Mouse (Mus musculus) forebrain, postnatal 0 days (tissue): ENCODE data around the gene Zfp882. TPM values are rescaled to one million over a fixed set of nuclear protein-coding genes. Genes with fewer than 3 reads are reported as not detected.
"Not testable (repeated sequence)": the region's sequence is repeated elsewhere in the genome, so short reads cannot be mapped to it uniquely, and the experiment has no call there.

Experiments used
- ATAC-seq: fragments of 200-750 bp; cut with Nextera tagmentation; 2 replicates; pipeline ENCODE4 v1.8.0; 2017; ENCODE audit warnings: mild to moderate bottlenecking, moderate library complexity
- DNase-seq: peaks from one replicate; pipeline ENCODE4 v3.0.0-alpha.2; 2015
- H3K27ac ChIP-seq: fragments of 300-500 bp; sonication (generic); 2 replicates; pipeline ENCODE4 v1.5.1; 2014; ENCODE audit warnings: low read depth, mild to moderate bottlenecking, antibody characterized with exemption, low read length, moderate library complexity, mixed read lengths
- H3K27me3 ChIP-seq: fragments of 300-500 bp; sonication (generic); 2 replicates; pipeline ENCODE4 v1.6.1; 2014; ENCODE audit warnings: mild to moderate bottlenecking, low read length, mixed read lengths; ENCODE audit not compliant: insufficient read depth
- H3K36me3 ChIP-seq: fragments of 300-500 bp; sonication (generic); 2 replicates; pipeline ENCODE4 v1.6.1; 2014; ENCODE audit warnings: mild to moderate bottlenecking, moderate library complexity; ENCODE audit not compliant: insufficient read depth
- H3K4me1 ChIP-seq: fragments of 300-500 bp; sonication (generic); 2 replicates; pipeline ENCODE4 v1.6.1; 2014; ENCODE audit warnings: antibody characterized with exemption; ENCODE audit not compliant: insufficient read depth
- H3K4me2 ChIP-seq: fragments of 300-500 bp; sonication (generic); 2 replicates; pipeline ENCODE4 v1.6.1; 2014; ENCODE audit warnings: low read depth, mild to moderate bottlenecking, moderate library complexity
- H3K4me3 ChIP-seq: fragments of 300-500 bp; sonication (generic); 2 replicates; pipeline ENCODE4 v1.5.1; 2014; ENCODE audit warnings: low read depth, low read length, mixed read lengths
- H3K9ac ChIP-seq: fragments of 300-500 bp; sonication (generic); 2 replicates; pipeline ENCODE4 v1.6.1; 2014; ENCODE audit warnings: mild to moderate bottlenecking
- H3K9me3 ChIP-seq: fragments of 300-500 bp; sonication (generic); 2 replicates; pipeline ENCODE4 v1.6.1; 2016; ENCODE audit warnings: low read length
- CTCF ChIP-seq: sonication (generic); IDR thresholded peaks from 2 replicates; pipeline ENCODE4 v1.5.1; 2016; ENCODE audit warnings: antibody characterized with exemption, control low read depth, low read depth
- WGBS: fragments of 180-500 bp; shearing (Covaris S2); extraction: QIAGEN DNeasy Blood & Tissue Kit; methylation state at CpG from one replicate; pipeline ENCODE4 v1.1.7; 2014; 5-methylcytosine and 5-hydroxymethylcytosine counted together
- polyA plus RNA-seq: library from polyadenylated mRNA; unstranded; fragments of >200 nt; fragmentation: Nextera tagmentation; extraction: Ambion mirVana; gene quantifications from 2 replicates; pipeline ENCODE4 v1.2.1, GENCODE M21; 2015
- total RNA-seq: library from RNA; depleted of rRNA; stranded (reverse); fragments of >200 nt; gene quantifications from 2 replicates; pipeline ENCODE4 v1.2.3, GENCODE M21; 2014

Zfp882 gene
- total and polyA plus RNA-seq, 2 experiments from 2014 or later, result 7.8 to 18.5 TPM

DNA sequence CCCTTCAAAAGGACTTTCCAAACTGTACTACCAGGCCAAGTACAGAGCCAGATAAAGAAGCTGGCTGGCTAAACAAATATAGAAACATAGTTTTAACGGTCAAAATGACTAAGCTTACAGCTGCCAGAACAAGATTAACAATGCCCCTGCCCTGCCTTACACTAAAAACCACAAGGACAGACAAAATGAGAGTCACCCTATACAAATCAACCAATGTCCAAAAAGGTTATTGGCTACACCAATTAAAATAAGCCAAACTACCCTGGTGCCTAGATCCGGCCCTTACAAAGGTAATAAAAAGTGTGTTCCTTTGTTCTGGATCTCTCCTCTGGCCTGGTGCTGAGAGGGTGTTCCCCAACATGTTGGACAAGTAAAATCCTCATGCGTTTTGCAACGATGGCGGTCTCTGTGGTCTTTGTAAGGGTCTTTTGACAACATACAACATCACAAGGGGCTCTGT is 580 bp upstream of the Zfp882 start:
- no peak for TF ChIP-seq CTCF
- Histone ChIP-seq H3K4me2 (peak overlapping the region; percentile 60), H3K9me3 (no peaks in the 10 kb centered on the region), H3K36me3 (no peaks in the 10 kb centered on the region), H3K27ac (peak overlapping the region; percentile 98), H3K9ac (no peak overlapping the region), H3K27me3 (no peaks in the 10 kb centered on the region), H3K4me1 (no peaks in the 10 kb centered on the region), H3K4me3 (peak overlapping the region; percentile 72)
- ATAC-seq, result no peak
- DNase-seq, result no peak
- 93% methylated on average over 5 of the region's 5 CpGs for WGBS

DNA sequence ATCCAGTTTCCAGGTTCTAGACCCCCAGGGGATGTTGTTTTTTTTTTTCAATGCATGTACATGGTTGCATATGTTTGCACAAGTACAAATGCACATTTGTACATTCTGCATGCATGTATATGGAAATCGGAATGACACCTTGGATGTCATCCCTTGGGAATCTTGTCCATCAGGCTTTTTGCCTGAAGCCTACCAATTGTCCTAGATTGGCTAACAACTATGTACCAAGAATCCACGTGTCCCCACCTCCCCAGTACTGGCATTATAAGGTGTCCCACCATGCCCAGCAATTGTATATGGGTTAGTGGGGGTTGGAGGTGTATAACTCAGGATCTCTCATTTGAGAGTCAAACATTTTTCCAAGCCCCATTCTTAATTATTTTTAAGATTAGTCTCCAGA is 3.9 kb downstream of the Zfp882 start:
- DNase-seq (no peak), ATAC-seq (no peak)
- 88% methylated on average over 2 of the region's 2 CpGs for WGBS
- Histone ChIP-seq H3K4me3 (no peak overlapping the region), H3K27ac (no peak overlapping the region), H3K9me3 (no peaks in the 10 kb centered on the region), H3K36me3 (peaks cover 27% of the 10 kb centered on the region), H3K4me1 (no peaks in the 10 kb centered on the region), H3K9ac (no peak overlapping the region), H3K4me2 (no peak overlapping the region), H3K27me3 (no peaks in the 10 kb centered on the region)
- no peak for TF ChIP-seq CTCF

DNA sequence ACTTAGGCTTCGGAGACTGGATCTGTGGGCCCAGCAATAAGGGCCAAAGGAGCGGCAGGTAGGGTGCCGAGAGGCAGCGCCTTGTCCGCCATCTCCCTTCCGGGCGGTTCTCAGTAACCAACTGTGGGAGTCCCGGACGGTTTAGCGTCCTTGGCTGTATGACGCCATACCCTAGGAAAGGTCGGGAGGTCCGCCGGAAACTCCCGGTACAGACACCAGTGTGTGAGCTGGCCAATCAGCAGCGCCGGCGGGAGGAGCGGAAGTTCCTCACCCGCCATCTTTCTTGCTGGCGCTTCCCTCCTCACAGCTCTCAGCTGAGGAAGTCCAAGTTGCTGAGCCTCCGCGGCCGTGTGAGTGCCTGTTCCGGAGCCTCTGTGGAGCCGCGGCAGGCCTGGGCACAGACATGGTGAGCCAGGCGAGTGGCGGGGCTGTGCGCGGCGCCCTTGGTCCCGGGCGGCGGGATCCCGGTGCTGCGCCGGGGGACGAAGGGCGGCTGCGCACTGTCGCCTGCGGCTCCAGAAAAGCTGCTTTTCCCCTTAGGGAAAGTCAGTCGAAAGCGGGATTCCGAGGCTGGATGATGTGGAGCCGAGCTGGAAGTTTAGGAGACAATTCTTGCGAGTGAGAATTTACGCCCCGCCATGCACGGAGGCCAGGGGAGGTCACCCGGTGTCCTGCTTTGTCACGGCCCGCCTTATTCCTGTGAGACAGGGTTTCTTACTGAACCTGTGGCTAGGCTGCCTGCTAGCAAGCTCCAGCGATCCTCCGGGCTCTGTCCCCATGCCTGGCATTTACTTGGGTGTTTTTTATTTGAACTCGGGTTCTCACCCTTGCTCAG is 14.4 kb downstream of the Zfp882 start:
- ATAC-seq, result peak; percentile 99

DNA sequence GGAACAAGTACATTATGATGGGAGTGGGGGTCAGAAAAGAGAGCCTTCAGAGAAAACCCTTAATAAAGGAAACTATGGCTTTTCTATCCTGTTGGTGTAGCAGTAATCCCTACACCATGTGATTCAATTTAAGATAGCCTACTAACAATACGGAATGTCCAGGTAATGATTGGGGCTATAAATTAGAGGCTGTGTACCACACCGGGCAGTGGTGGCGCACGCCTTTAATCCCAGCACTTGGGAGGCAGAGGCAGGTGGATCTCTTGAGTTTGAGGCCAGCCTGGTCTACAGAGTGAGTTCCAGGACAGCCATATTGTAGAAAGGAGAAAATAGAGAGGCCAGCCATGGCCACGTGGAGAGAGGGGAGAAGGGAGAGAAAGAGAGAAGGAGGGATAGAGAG is 17.4 kb downstream of the Zfp882 start:
- peaks cover 5% of the 10 kb centered on the region for H3K36me3 ChIP-seq
- no peaks in the 10 kb centered on the region for H3K27me3 ChIP-seq
- TF ChIP-seq CTCF, result no peak
- no peak overlapping the region for H3K4me3 ChIP-seq
- H3K27ac ChIP-seq, result no peak overlapping the region
- DNase-seq (no peak), ATAC-seq (no peak)
- no peaks in the 10 kb centered on the region for H3K4me1 ChIP-seq
- H3K9me3 ChIP-seq, result no peaks in the 10 kb centered on the region
- H3K9ac ChIP-seq, result no peak overlapping the region
- whole genome bisulfite sequencing, result 97% methylated on average over 5 of the region's 5 CpGs
- no peak overlapping the region for H3K4me2 ChIP-seq

More for the DNA sequence above, 14.4 kb downstream of the Zfp882 start:
- Histone ChIP-seq H3K9ac (peak overlapping the region; percentile 74), H3K9me3 (no peaks in the 10 kb centered on the region), H3K36me3 (peaks cover 9% of the 10 kb centered on the region; the same call in 1 of the 2 replicates), H3K4me2 (peak overlapping the region; percentile 76), H3K4me3 (peak overlapping the region; percentile 68), H3K27me3 (no peaks in the 10 kb centered on the region), H3K27ac (peak overlapping the region; percentile 93), H3K4me1 (no peaks in the 10 kb centered on the region)
- under 1% methylated on average over 57 of the region's 57 CpGs for WGBS
- no peak for TF ChIP-seq CTCF
- peak; percentile 94 for DNase-seq

DNA sequence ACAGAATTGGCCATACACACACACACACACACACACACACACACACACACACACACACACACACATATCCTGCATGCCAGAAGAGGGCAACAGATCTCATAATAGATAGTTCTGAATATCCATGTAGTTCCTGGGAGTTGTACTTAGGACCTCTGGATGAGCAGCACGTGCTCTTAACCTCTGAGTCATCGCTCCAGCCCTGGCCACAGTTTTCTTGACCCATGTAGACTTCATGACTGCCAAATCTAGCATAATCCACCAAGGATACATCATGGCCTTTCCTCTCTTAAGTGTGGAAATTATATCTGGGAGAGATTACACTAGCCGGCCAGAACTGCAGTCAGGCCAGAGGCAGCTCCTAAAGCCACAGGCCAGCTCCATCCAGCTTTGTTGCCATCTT is 18.1 kb downstream of the Zfp882 start:
- H3K9me3 ChIP-seq, result no peaks in the 10 kb centered on the region
- H3K27me3 ChIP-seq, result no peaks in the 10 kb centered on the region
- no peak overlapping the region for H3K4me2 ChIP-seq
- no peak overlapping the region for H3K27ac ChIP-seq
- peaks cover 8% of the 10 kb centered on the region for H3K36me3 ChIP-seq
- no peak overlapping the region for H3K4me3 ChIP-seq
- 100% methylated on average over 3 of the region's 3 CpGs for WGBS
- H3K9ac ChIP-seq, result no peak overlapping the region
- ATAC-seq, result no peak
- TF ChIP-seq CTCF, result no peak
- no peaks in the 10 kb centered on the region for H3K4me1 ChIP-seq
- no peak for DNase-seq

DNA sequence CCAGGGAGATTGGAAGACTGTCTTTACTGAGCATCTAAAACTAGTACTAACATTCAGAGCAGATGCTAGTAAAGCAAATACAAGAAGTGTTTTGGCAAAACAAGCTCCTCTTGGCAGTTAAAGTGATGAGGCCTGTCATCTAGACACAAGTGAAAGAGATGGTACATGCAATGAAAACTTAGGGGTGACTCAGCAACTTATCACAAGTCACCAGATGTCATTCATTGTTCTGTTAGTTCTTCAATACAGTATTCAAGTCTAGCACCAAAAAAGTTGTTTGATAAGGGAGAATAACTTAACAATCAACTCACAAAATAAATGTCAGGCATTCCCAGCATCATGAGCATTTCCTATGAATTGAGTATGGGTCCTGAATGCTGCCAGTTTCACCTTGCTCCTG is 19.4 kb downstream of the Zfp882 start:
- no peak overlapping the region for H3K4me3 ChIP-seq
- TF ChIP-seq CTCF, result no peak
- H3K9me3 ChIP-seq, result no peaks in the 10 kb centered on the region
- peaks cover 9% of the 10 kb centered on the region for H3K36me3 ChIP-seq
- ATAC-seq (no peak), DNase-seq (peak; percentile 7)
- H3K4me2 ChIP-seq, result no peak overlapping the region
- H3K4me1 ChIP-seq, result no peaks in the 10 kb centered on the region
- no peak overlapping the region for H3K9ac ChIP-seq
- no peaks in the 10 kb centered on the region for H3K27me3 ChIP-seq
- H3K27ac ChIP-seq, result no peak overlapping the region

DNA sequence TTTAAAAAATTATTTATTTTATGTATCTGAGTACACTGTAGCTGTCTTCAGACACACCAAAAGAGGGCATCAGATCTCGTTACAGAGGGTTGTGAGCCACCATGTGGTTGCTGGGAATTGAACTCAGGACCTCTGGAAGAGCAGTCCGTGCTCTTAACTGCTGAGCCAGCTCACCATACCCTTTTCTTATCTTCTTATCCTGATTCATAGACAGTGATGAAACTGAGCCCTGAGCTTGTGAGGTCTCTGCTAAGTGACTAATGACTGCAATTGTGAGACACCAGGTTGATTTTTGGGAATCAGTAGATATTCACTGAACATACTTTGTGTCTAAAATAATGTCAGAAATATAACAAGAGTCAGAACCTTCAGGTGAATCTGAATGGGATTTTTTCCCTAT is 29.6 kb downstream of the Zfp882 start:
- H3K27ac ChIP-seq, ATAC-seq, H3K4me1 ChIP-seq, H3K9ac ChIP-seq, H3K36me3 ChIP-seq, H3K4me3 ChIP-seq, H3K4me2 ChIP-seq, H3K27me3 ChIP-seq, DNase-seq, H3K9me3 ChIP-seq: not testable (repeated sequence)
- WGBS, result 85% methylated on average over 2 of the region's 2 CpGs
